Mouse (Mus musculus) midbrain, embryonic 15.5 days (tissue): ENCODE data around the gene Foxl1. TPM values are rescaled to one million over a fixed set of nuclear protein-coding genes. Genes with fewer than 3 reads are reported as not detected.
A peak's percentile ranks its signal among the peaks of the same experiment; 100 is the strongest.

Experiments used
- ATAC-seq: fragments of 200-750 bp; cut with Nextera tagmentation; replicated peaks from 2 replicates; pipeline ENCODE4 v1.8.0; 2017; ENCODE audit warnings: moderate TSS enrichment
- H3K27ac ChIP-seq: fragments of 300-500 bp; sonication (generic); 2 replicates; pipeline ENCODE4 v1.5.1; 2015; ENCODE audit warnings: mild to moderate bottlenecking, inconsistent platforms
- H3K27me3 ChIP-seq: fragments of 300-500 bp; sonication (generic); replicated peaks from 2 replicates; pipeline ENCODE4 v1.6.1; 2015; ENCODE audit warnings: inconsistent platforms
- H3K36me3 ChIP-seq: fragments of 300-500 bp; sonication (generic); replicated peaks from 2 replicates; pipeline ENCODE4 v1.6.1; 2015; ENCODE audit warnings: inconsistent platforms
- H3K4me1 ChIP-seq: fragments of 300-500 bp; sonication (generic); 2 replicates; pipeline ENCODE4 v1.6.1; 2015; ENCODE audit warnings: inconsistent platforms
- H3K4me2 ChIP-seq: fragments of 300-500 bp; sonication (generic); 2 replicates; pipeline ENCODE4 v1.6.1; 2015; ENCODE audit warnings: inconsistent platforms, mild to moderate bottlenecking, moderate library complexity
- H3K4me3 ChIP-seq: fragments of 300-500 bp; sonication (generic); 2 replicates; pipeline ENCODE4 v1.5.1; 2015; ENCODE audit warnings: mild to moderate bottlenecking, inconsistent platforms
- H3K9ac ChIP-seq: fragments of 300-500 bp; sonication (generic); 2 replicates; pipeline ENCODE4 v1.6.1; 2015; ENCODE audit warnings: mild to moderate bottlenecking, inconsistent platforms
- H3K9me3 ChIP-seq: fragments of 300-500 bp; sonication (generic); 2 replicates; pipeline ENCODE4 v1.6.1; 2016; ENCODE audit warnings: inconsistent platforms
- WGBS: fragments of 180-500 bp; shearing (Covaris S2); methylation state at CpG from one replicate; pipeline ENCODE4 v1.1.7; 2015; ENCODE audit warnings: mixed read lengths; 5-methylcytosine and 5-hydroxymethylcytosine counted together
- polyA plus RNA-seq: library from polyadenylated mRNA; unstranded; fragments of >200 nt; fragmentation: Nextera tagmentation; extraction: Ambion mirVana; gene quantifications from 2 replicates; pipeline ENCODE4 v1.2.1, GENCODE M21; 2015

Gene Foxl1
- polyA plus RNA-seq, 1 experiment from 2014 or later, result 0.12 TPM

GRCm38 (mm10) chr8:121085561-121085960 is 42.2 kb upstream of the Foxl1 start:
- Histone ChIP-seq H3K4me1 (peaks cover 26% of the 10 kb centered on the region), H3K4me3 (no peak overlapping the region), H3K27me3 (peaks cover 96% of the 10 kb centered on the region), H3K36me3 (no peaks in the 10 kb centered on the region), H3K4me2 (0 out of 2 replicates have a peak overlapping the region, but pooled peaks have one; percentile 59), H3K9ac (no peak overlapping the region), H3K9me3 (no peaks in the 10 kb centered on the region), H3K27ac (no peak overlapping the region)
- 30% methylated on average over 3 of the region's 3 CpGs for WGBS
- ATAC-seq, result no peak

- no peak overlapping the region for H3K27ac ChIP-seq
- no peaks in the 10 kb centered on the region for H3K36me3 ChIP-seq
- no peak for ATAC-seq
- peaks cover 96% of the 10 kb centered on the region for H3K27me3 ChIP-seq
- no peak overlapping the region for H3K4me2 ChIP-seq
- H3K9ac ChIP-seq, result no peak overlapping the region
- no peaks in the 10 kb centered on the region for H3K9me3 ChIP-seq
- peaks cover 26% of the 10 kb centered on the region for H3K4me1 ChIP-seq
- WGBS, result 8% methylated on average over 19 of the region's 19 CpGs
- H3K4me3 ChIP-seq, result no peak overlapping the region
These were observed 41.5 kb upstream of the Foxl1 start for GRCm38 (mm10) chr8:121086004-121086900.

GRCm38 (mm10) chr8:121088281-121088680 is 39.5 kb upstream of the Foxl1 start:
- peaks cover 96% of the 10 kb centered on the region for H3K27me3 ChIP-seq
- peaks cover 19% of the 10 kb centered on the region for H3K4me1 ChIP-seq
- 3% methylated on average over 8 of the region's 8 CpGs for WGBS
- H3K4me3 ChIP-seq, result no peak overlapping the region
- no peaks in the 10 kb centered on the region for H3K9me3 ChIP-seq
- H3K4me2 ChIP-seq, result no peak overlapping the region
- H3K9ac ChIP-seq, result no peak overlapping the region
- no peak overlapping the region for H3K27ac ChIP-seq
- H3K36me3 ChIP-seq, result no peaks in the 10 kb centered on the region
- no peak for ATAC-seq

DNA sequence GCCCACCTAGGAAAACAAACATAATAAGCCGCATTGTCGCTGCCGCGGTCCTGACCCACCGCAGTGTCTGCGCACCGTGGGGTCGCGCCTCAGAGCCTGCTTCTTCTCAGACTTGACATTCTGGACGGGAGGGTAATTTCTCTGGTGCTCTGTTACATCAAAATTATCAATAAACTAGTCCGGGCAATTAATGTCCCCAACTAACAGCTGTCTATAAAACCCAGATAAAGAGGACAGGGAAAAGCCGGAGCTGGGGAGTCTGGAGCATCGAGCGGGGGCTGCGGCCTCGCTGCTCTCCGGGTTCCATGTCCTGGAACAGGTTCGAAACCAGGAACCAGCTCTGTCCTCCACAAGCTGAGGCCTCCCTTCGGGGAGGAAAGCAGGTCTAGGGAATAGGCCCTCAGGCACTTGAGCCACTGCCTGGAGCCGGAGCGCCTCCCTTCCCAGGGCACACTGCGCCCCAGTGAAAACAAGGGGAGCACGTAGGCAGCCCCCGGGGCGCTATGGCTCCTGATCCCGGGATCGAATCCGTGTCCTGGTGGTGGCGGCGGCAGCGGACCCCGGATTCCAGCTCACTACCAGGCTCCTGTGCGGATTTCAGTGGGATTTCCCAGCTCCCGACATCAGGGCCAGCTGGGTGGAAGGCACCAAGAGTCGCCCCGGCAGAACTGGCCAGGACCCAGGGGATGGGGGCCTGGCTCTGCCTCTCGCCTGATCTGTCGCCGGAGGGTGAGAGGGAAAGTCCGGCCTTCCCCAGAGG is 38.7 kb upstream of the Foxl1 start:
- H3K4me3 ChIP-seq, result no peak overlapping the region
- peaks cover 11% of the 10 kb centered on the region for H3K4me1 ChIP-seq
- no peak for ATAC-seq
- no peaks in the 10 kb centered on the region for H3K36me3 ChIP-seq
- H3K9me3 ChIP-seq, result no peaks in the 10 kb centered on the region
- peaks cover 96% of the 10 kb centered on the region for H3K27me3 ChIP-seq
- H3K27ac ChIP-seq, result no peak overlapping the region
- no peak overlapping the region for H3K9ac ChIP-seq
- WGBS, result under 1% methylated on average over 40 of the region's 40 CpGs
- no peak overlapping the region for H3K4me2 ChIP-seq

DNA sequence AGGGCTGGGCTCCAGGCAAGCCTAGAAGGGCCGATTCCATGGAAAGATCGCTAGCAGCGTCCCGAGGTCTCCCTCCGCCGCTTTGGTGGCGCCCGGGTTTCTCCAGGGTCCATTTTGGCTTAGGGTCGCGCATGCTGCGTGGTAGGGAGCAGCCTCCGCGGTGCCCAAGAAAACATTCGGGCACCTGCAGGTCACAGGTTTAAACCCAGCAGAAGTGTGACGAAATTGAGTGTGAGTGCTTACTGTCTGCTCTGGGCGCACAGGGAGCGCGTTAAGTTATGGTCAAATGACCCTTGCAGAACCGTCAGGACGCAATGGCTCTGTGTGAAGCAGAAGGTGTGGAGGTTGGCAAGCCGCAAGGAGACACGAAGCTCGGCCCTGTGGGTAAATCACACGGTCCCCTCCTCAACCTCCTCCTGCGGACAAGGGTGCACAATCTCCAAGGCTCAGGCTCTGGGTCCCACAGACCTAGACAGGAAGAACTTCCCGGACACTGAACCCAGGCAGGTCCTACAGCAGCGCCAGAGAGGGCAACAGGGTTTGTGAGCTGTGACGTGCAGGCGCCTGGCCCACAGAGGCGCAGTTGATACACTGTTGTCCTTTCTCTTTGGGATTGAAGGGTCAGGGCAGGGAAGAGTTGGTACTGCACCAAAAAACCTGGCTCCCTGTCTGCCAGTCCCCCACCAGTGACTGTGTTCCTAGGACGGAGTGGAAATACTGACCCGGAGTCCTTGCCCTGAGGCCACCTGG is 37.9 kb upstream of the Foxl1 start:
- Histone ChIP-seq H3K27me3 (peaks cover 88% of the 10 kb centered on the region), H3K4me3 (no peak overlapping the region), H3K4me2 (no peak overlapping the region), H3K27ac (no peak overlapping the region), H3K4me1 (peaks cover 4% of the 10 kb centered on the region), H3K9ac (no peak overlapping the region), H3K36me3 (no peaks in the 10 kb centered on the region), H3K9me3 (no peaks in the 10 kb centered on the region)
- no peak for ATAC-seq
- WGBS, result 3% methylated on average over 32 of the region's 32 CpGs

- H3K9ac ChIP-seq, result no peak overlapping the region
- WGBS, result 0% methylated on average over 1 of the region's 1 CpGs
- no peak overlapping the region for H3K27ac ChIP-seq
- ATAC-seq, result no peak
- no peak overlapping the region for H3K4me2 ChIP-seq
- H3K4me1 ChIP-seq, result no peaks in the 10 kb centered on the region; the same call in 1 of the 2 replicates
- no peaks in the 10 kb centered on the region for H3K9me3 ChIP-seq
- peaks cover 79% of the 10 kb centered on the region for H3K27me3 ChIP-seq
- no peak overlapping the region for H3K4me3 ChIP-seq
- H3K36me3 ChIP-seq, result no peaks in the 10 kb centered on the region
These were observed 37.0 kb upstream of the Foxl1 start for GRCm38 (mm10) chr8:121090716-121091115.

- Histone ChIP-seq H3K27me3 (peaks cover 66% of the 10 kb centered on the region), H3K9ac (no peak overlapping the region), H3K4me1 (no peaks in the 10 kb centered on the region; the same call in 1 of the 2 replicates), H3K4me2 (no peak overlapping the region), H3K4me3 (no peak overlapping the region), H3K9me3 (no peaks in the 10 kb centered on the region), H3K36me3 (peaks cover 3% of the 10 kb centered on the region; the same call in 1 of the 2 replicates), H3K27ac (no peak overlapping the region)
- ATAC-seq, result peak; percentile 35
- WGBS, result 31% methylated on average over 6 of the region's 6 CpGs
These were observed 35.6 kb upstream of the Foxl1 start for GRCm38 (mm10) chr8:121092141-121092540.

- Histone ChIP-seq H3K4me2 (no peak overlapping the region), H3K4me3 (no peak overlapping the region), H3K27me3 (peaks cover 61% of the 10 kb centered on the region), H3K27ac (no peak overlapping the region), H3K9me3 (no peaks in the 10 kb centered on the region), H3K36me3 (peaks cover 5% of the 10 kb centered on the region; the same call in 1 of the 2 replicates), H3K4me1 (no peaks in the 10 kb centered on the region; the same call in 1 of the 2 replicates), H3K9ac (no peak overlapping the region)
- ATAC-seq, result peak; percentile 72
- 4% methylated on average over 16 of the region's 16 CpGs for WGBS
These were observed 35.1 kb upstream of the Foxl1 start for GRCm38 (mm10) chr8:121092627-121093026.

- H3K27ac ChIP-seq, result no peak overlapping the region
- H3K27me3 ChIP-seq, result peaks cover 55% of the 10 kb centered on the region
- no peaks in the 10 kb centered on the region; the same call in 1 of the 2 replicates for H3K4me1 ChIP-seq
- no peak overlapping the region for H3K9ac ChIP-seq
- H3K4me3 ChIP-seq, result no peak overlapping the region
- no peak for ATAC-seq
- H3K9me3 ChIP-seq, result no peaks in the 10 kb centered on the region
- H3K4me2 ChIP-seq, result no peak overlapping the region
- H3K36me3 ChIP-seq, result peaks cover 5% of the 10 kb centered on the region; the same call in 1 of the 2 replicates
- WGBS, result 64% methylated on average over 6 of the region's 6 CpGs
These were observed 34.2 kb upstream of the Foxl1 start for GRCm38 (mm10) chr8:121093496-121093895.

DNA sequence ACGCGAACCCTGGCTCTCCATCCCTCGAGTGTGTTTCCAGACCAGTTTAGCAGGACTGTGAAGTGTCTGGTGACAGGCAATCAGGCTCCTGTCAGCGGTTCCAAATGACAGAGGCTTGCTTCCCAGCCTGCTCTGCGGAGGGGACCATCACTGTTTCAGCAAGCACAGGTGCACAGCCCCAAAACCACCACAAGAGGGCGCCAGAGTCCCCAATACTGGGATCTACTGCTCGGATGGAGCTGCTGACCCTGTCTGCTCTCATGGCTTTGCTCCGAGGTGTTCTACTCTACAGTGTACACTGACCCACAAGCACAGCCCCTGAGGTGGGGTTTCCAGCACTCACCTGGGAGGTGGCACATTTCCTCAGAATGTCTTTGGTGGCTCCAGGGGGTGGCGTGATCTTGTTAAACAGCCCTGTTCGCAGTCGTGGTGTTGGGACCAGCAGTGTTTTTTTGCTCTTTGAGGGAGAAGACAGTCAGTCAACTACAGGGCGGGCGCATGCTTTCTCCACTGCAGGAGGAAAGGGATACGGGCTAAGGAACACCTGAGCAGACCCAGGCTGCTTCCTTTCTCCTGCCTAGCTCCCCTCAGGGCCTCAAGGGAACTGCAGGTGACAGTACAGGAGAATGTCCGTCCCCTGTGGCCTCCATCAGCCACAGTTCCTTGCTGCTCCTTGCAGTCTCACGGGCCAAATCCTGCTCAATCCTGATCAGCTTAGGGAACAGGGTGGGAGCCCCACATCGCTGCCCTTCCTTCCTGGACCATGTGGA is 23.5 kb upstream of the Foxl1 start:
- no peaks in the 10 kb centered on the region for H3K9me3 ChIP-seq
- H3K27ac ChIP-seq, result no peak overlapping the region
- H3K4me2 ChIP-seq, result no peak overlapping the region
- 52% methylated on average over 17 of the region's 17 CpGs for whole genome bisulfite sequencing
- no peak overlapping the region for H3K9ac ChIP-seq
- no peak overlapping the region for H3K4me3 ChIP-seq
- no peaks in the 10 kb centered on the region for H3K27me3 ChIP-seq
- no peak for ATAC-seq
- H3K36me3 ChIP-seq, result peaks cover 19% of the 10 kb centered on the region; the same call in 1 of the 2 replicates
- peaks cover 15% of the 10 kb centered on the region for H3K4me1 ChIP-seq
